Mouse (Mus musculus): Measurements from ENCODE around the gene Mpzl1.
A peak's percentile ranks its signal among the peaks of the same experiment; 100 is the strongest.

DNA sequence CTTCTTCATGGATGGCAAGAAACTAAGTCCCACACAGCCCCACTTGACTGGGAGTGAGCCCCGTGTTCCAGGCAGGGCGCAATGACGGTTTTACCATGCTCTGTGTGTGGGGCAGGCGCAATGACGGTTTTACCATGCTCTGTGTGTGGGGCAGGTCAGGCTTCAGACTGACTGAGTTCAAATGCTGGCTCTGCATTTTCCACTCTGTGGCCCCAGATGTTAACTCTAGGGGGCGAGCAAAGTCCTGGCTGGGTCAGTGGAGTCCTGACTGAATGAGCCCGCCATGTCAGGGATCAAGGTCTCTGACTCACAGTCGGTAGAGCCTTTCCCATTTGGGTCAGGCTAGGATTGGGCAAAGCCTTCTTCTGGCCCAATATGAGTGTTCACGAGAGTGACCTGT, 38.0 kb upstream of the Mpzl1 start:
- TF ChIP-seq CTCF (IDR thresholded peaks at IDR 0.05; ENCODE audit: low read depth, low read length) (0 out of 2 replicates have a peak, but pooled peaks have one; percentile 11), POLR2A (IDR thresholded peaks at IDR 0.05; ENCODE audit: borderline replicate concordance, low read depth, low read length) (no peak)
